Mouse (Mus musculus): Measurements from ENCODE around the gene Zranb2. TPM values are rescaled to one million over a fixed set of nuclear protein-coding genes. Genes with fewer than 3 reads are reported as not detected.

The Zranb2 gene
- polyA plus RNA-seq, 1 experiment: 89.2 TPM

- Histone ChIP-seq H3K4me1 (ENCODE audit: control insufficient read depth, insufficient read depth, low read length) (peaks cover 6% of the 10 kb centered on the region), H3K27ac (ENCODE audit: control insufficient read depth, insufficient read depth, low read depth, low read length, poor library complexity) (no peak overlapping the region), H3K4me3 (replicated peaks; ENCODE audit: control insufficient read depth, low read depth, low read length) (no peak overlapping the region)
- TF ChIP-seq POLR2A (IDR thresholded peaks at IDR 0.05; ENCODE audit: borderline replicate concordance, control insufficient read depth, low read depth, low read length) (no peak), CTCF (IDR thresholded peaks at IDR 0.05; ENCODE audit: control insufficient read depth, insufficient read depth, low read length) (no peak)
- 14% methylated on average over 6 of the region's 6 CpGs for WGBS
These were observed 38.1 kb downstream of the Zranb2 start for GRCm38 (mm10) chr3:157572011-157572410.

- TF ChIP-seq CTCF (IDR thresholded peaks at IDR 0.05; ENCODE audit: control insufficient read depth, insufficient read depth, low read length) (no peak), POLR2A (IDR thresholded peaks at IDR 0.05; ENCODE audit: borderline replicate concordance, control insufficient read depth, low read depth, low read length) (no peak)
- Histone ChIP-seq H3K27ac (ENCODE audit: control insufficient read depth, insufficient read depth, low read depth, low read length, poor library complexity) (peak overlapping the region; percentile 66), H3K4me1 (ENCODE audit: control insufficient read depth, insufficient read depth, low read length) (peaks cover 6% of the 10 kb centered on the region), H3K4me3 (replicated peaks; ENCODE audit: control insufficient read depth, low read depth, low read length) (no peak overlapping the region)
- whole genome bisulfite sequencing: 7% methylated on average over 9 of the region's 9 CpGs
These were observed 41.7 kb downstream of the Zranb2 start for GRCm38 (mm10) chr3:157575441-157576342.

GRCm38 (mm10) chr3:157576343-157576722 lies 42.4 kb downstream of the Zranb2 start:
- no peak overlapping the region for H3K4me3 ChIP-seq (replicated peaks; ENCODE audit: control insufficient read depth, low read depth, low read length)
- peaks cover 6% of the 10 kb centered on the region for H3K4me1 ChIP-seq (ENCODE audit: control insufficient read depth, insufficient read depth, low read length)
- TF ChIP-seq POLR2A (IDR thresholded peaks at IDR 0.05; ENCODE audit: borderline replicate concordance, control insufficient read depth, low read depth, low read length) (no peak), CTCF (IDR thresholded peaks at IDR 0.05; ENCODE audit: control insufficient read depth, insufficient read depth, low read length) (no peak)
- no peak overlapping the region for H3K27ac ChIP-seq (ENCODE audit: control insufficient read depth, insufficient read depth, low read depth, low read length, poor library complexity)
- WGBS: 41% methylated on average over 1 of the region's 1 CpGs

GRCm38 (mm10) chr3:157576862-157577261 lies 42.9 kb downstream of the Zranb2 start:
- H3K27ac ChIP-seq (ENCODE audit: control insufficient read depth, insufficient read depth, low read depth, low read length, poor library complexity): no peak overlapping the region

GRCm38 (mm10) chr3:157578469-157579170 lies 44.7 kb downstream of the Zranb2 start:
- Histone ChIP-seq H3K4me1 (ENCODE audit: control insufficient read depth, insufficient read depth, low read length) (peaks cover 7% of the 10 kb centered on the region), H3K4me3 (replicated peaks; ENCODE audit: control insufficient read depth, low read depth, low read length) (no peak overlapping the region), H3K27ac (ENCODE audit: control insufficient read depth, insufficient read depth, low read depth, low read length, poor library complexity) (no peak overlapping the region)
- WGBS: 38% methylated on average over 5 of the region's 5 CpGs
- no peak for TF ChIP-seq CTCF (IDR thresholded peaks at IDR 0.05; ENCODE audit: control insufficient read depth, insufficient read depth, low read length)
- TF ChIP-seq POLR2A (IDR thresholded peaks at IDR 0.05; ENCODE audit: borderline replicate concordance, control insufficient read depth, low read depth, low read length): no peak

More at GRCm38 (mm10) chr3:157576862-157577261, 42.9 kb downstream of the Zranb2 start:
- WGBS: 4% methylated on average over 1 of the region's 1 CpGs
- H3K4me3 ChIP-seq (replicated peaks; ENCODE audit: control insufficient read depth, low read depth, low read length): no peak overlapping the region
- H3K4me1 ChIP-seq (ENCODE audit: control insufficient read depth, insufficient read depth, low read length): peaks cover 7% of the 10 kb centered on the region
- no peak for TF ChIP-seq CTCF (IDR thresholded peaks at IDR 0.05; ENCODE audit: control insufficient read depth, insufficient read depth, low read length)
- no peak for TF ChIP-seq POLR2A (IDR thresholded peaks at IDR 0.05; ENCODE audit: borderline replicate concordance, control insufficient read depth, low read depth, low read length)

- H3K27ac ChIP-seq (ENCODE audit: control insufficient read depth, insufficient read depth, low read depth, low read length, poor library complexity): no peak overlapping the region
- H3K4me1 ChIP-seq (ENCODE audit: control insufficient read depth, insufficient read depth, low read length): peaks cover 7% of the 10 kb centered on the region
- no peak overlapping the region for H3K4me3 ChIP-seq (replicated peaks; ENCODE audit: control insufficient read depth, low read depth, low read length)
- TF ChIP-seq POLR2A (IDR thresholded peaks at IDR 0.05; ENCODE audit: borderline replicate concordance, control insufficient read depth, low read depth, low read length) (no peak), CTCF (IDR thresholded peaks at IDR 0.05; ENCODE audit: control insufficient read depth, insufficient read depth, low read length) (no peak)
- WGBS: 52% methylated on average over 2 of the region's 2 CpGs
These were observed 45.4 kb downstream of the Zranb2 start for GRCm38 (mm10) chr3:157579376-157579775.

- Histone ChIP-seq H3K4me3 (replicated peaks; ENCODE audit: control insufficient read depth, low read depth, low read length) (no peak overlapping the region), H3K27ac (ENCODE audit: control insufficient read depth, insufficient read depth, low read depth, low read length, poor library complexity) (no peak overlapping the region), H3K4me1 (ENCODE audit: control insufficient read depth, insufficient read depth, low read length) (peaks cover 7% of the 10 kb centered on the region)
- 57% methylated on average over 4 of the region's 4 CpGs for WGBS
- TF ChIP-seq POLR2A (IDR thresholded peaks at IDR 0.05; ENCODE audit: borderline replicate concordance, control insufficient read depth, low read depth, low read length) (no peak), CTCF (IDR thresholded peaks at IDR 0.05; ENCODE audit: control insufficient read depth, insufficient read depth, low read length) (no peak)
These were observed 46.3 kb downstream of the Zranb2 start for GRCm38 (mm10) chr3:157580299-157580698.

- H3K27ac ChIP-seq (ENCODE audit: control insufficient read depth, insufficient read depth, low read depth, low read length, poor library complexity): no peak overlapping the region
- TF ChIP-seq CTCF (IDR thresholded peaks at IDR 0.05; ENCODE audit: control insufficient read depth, insufficient read depth, low read length): peak; percentile 32; the same call in 1 of the 2 replicates
- no peak for TF ChIP-seq POLR2A (IDR thresholded peaks at IDR 0.05; ENCODE audit: borderline replicate concordance, control insufficient read depth, low read depth, low read length)
- peaks cover 1% of the 10 kb centered on the region; the same call in 1 of the 2 replicates for H3K4me1 ChIP-seq (ENCODE audit: control insufficient read depth, insufficient read depth, low read length)
- WGBS: 40% methylated on average over 2 of the region's 2 CpGs
- H3K4me3 ChIP-seq (replicated peaks; ENCODE audit: control insufficient read depth, low read depth, low read length): no peak overlapping the region
These were observed 47.8 kb downstream of the Zranb2 start for GRCm38 (mm10) chr3:157581755-157582154.

All from bone marrow, adult 2 months (tissue).